Mouse (Mus musculus) inflammation-experienced regulatory T-cells, adult 6 months (primary cell): ENCODE results near the gene Mast4. TPM values are rescaled to one million over a fixed set of nuclear protein-coding genes. Genes with fewer than 3 reads are reported as not detected.

Source experiments
- ATAC-seq: one replicate; pipeline ENCODE4 v1.8.0; 2017
- polyA plus RNA-seq, 3 experiments: library from polyadenylated mRNA; unstranded; fragments of 100-300 nt; shearing (Covaris generic); gene quantifications; one replicate each; pipeline ENCODE4 v1.2.1; 2017

The Mast4 gene
- polyA plus RNA-seq, 3 experiments from 2014 or later, result 9.4 to 30.8 (median 16.1) TPM

- no peak for ATAC-seq
These were observed 96.1 kb downstream of the Mast4 start for GRCm38 (mm10) chr13:103238034-103238705.

GRCm38 (mm10) chr13:103232171-103232570, 102.1 kb downstream of the Mast4 start:
- ATAC-seq, result no peak

- no peak for ATAC-seq
These were observed 105.2 kb downstream of the Mast4 start for GRCm38 (mm10) chr13:103229069-103229468.

- ATAC-seq, result no peak
These were observed 108.1 kb downstream of the Mast4 start for GRCm38 (mm10) chr13:103225895-103226815.

- no peak for ATAC-seq
These were observed 108.9 kb downstream of the Mast4 start for GRCm38 (mm10) chr13:103225217-103225894.

- ATAC-seq, result no peak
These were observed 113.7 kb downstream of the Mast4 start for GRCm38 (mm10) chr13:103220479-103221064.

GRCm38 (mm10) chr13:103219999-103220398, 114.3 kb downstream of the Mast4 start:
- no peak for ATAC-seq

GRCm38 (mm10) chr13:103217486-103217885, 116.8 kb downstream of the Mast4 start:
- no peak for ATAC-seq

- ATAC-seq, result no peak
These were observed 119.8 kb downstream of the Mast4 start for GRCm38 (mm10) chr13:103214506-103214905.

- no peak for ATAC-seq
These were observed 122.3 kb downstream of the Mast4 start for GRCm38 (mm10) chr13:103211953-103212352.

GRCm38 (mm10) chr13:103211501-103211941, 122.8 kb downstream of the Mast4 start:
- no peak for ATAC-seq

GRCm38 (mm10) chr13:103210746-103211145, 123.6 kb downstream of the Mast4 start:
- no peak for ATAC-seq

GRCm38 (mm10) chr13:103207199-103207598, 127.1 kb downstream of the Mast4 start:
- ATAC-seq, result no peak

- no peak for ATAC-seq
These were observed 127.7 kb downstream of the Mast4 start for GRCm38 (mm10) chr13:103206644-103207043.

GRCm38 (mm10) chr13:103205191-103205590, 129.1 kb downstream of the Mast4 start:
- ATAC-seq, result no peak

- no peak for ATAC-seq
These were observed 130.9 kb downstream of the Mast4 start for GRCm38 (mm10) chr13:103203376-103203895.

GRCm38 (mm10) chr13:103201016-103201760, 133.1 kb downstream of the Mast4 start:
- ATAC-seq, result no peak

- ATAC-seq, result no peak
These were observed 134.3 kb downstream of the Mast4 start for GRCm38 (mm10) chr13:103199823-103200660.

- ATAC-seq, result no peak
These were observed 135.9 kb downstream of the Mast4 start for GRCm38 (mm10) chr13:103198210-103198940.

- no peak for ATAC-seq
These were observed 138.0 kb downstream of the Mast4 start for GRCm38 (mm10) chr13:103196307-103196706.
